ENCODE assay signal across 24 mouse cellular contexts in genomic region chr16:90121799-90122198, GRCm38 (mm10). TPM values are rescaled to one million over a fixed set of nuclear protein-coding genes. Genes with fewer than 3 reads are reported as not detected.
DNase-seq lines count a peak whose midpoint lies in the region; ATAC-seq lines count a peak whose summit lies in the region.
"Had no signal": no experiment of that assay in that cellular context is flagged by ENCODE, and none has a peak within 500 bp of the region (broad histone marks: within the 10 kb centered on the region; RNA-seq: fewer than 3 reads in every experiment).

No protein-coding gene starts in this region.

- H3K4me2 ChIP-seq in heart, embryonic 16.5 days (ENCODE audit: low read depth, low read length): peak overlapping the region; percentile 44
- H3K4me2 ChIP-seq in forebrain, embryonic 13.5 days: no peak overlapping the region
- H3K4me2 ChIP-seq: embryonic facial prominence, embryonic 13.5 days; forebrain, embryonic 15.5 days; limb, embryonic 13.5 days; liver, embryonic 13.5 days; lung, embryonic 14.5 days; midbrain, embryonic 11.5 days had no signal

- H3K27me3 ChIP-seq in heart, embryonic 16.5 days (ENCODE audit: control insufficient read depth, insufficient read depth, low read length): no peaks in the 10 kb centered on the region
- H3K27me3 ChIP-seq in forebrain, embryonic 13.5 days: no peaks in the 10 kb centered on the region
- H3K27me3 ChIP-seq: embryonic facial prominence, embryonic 13.5 days; forebrain, embryonic 15.5 days; limb, embryonic 13.5 days; liver, embryonic 13.5 days; Patski had no signal

- WGBS in heart, embryonic 16.5 days: 59% methylated on average over 13 of the region's 13 CpGs
- WGBS in forebrain, embryonic 13.5 days: 93% methylated on average over 13 of the region's 13 CpGs

- no peaks in the 10 kb centered on the region for H3K36me3 ChIP-seq in heart, embryonic 16.5 days (ENCODE audit: control insufficient read depth, insufficient read depth)
- H3K36me3 ChIP-seq in forebrain, embryonic 13.5 days (ENCODE audit: poor library complexity, severe bottlenecking): 0 out of 2 replicates have a peak, but pooled peaks cover 6% of the 10 kb centered on the region
- H3K36me3 ChIP-seq: forebrain, embryonic 15.5 days had no signal

- no peak for DNase-seq in cerebellum, postnatal 4 days (ENCODE audit: low spot score in 2 of 2)
- DNase-seq in cerebellum, adult 18-20 months: peak; percentile 70 to 78
- peak; percentile 63 to 79 for DNase-seq in cerebellum, postnatal 25 days
- no peak for DNase-seq in spleen, postnatal 10 days (ENCODE audit: low spot score in 2 of 2)
- DNase-seq in right cerebral cortex, postnatal 4 days: no peak
- DNase-seq: adrenal gland, postnatal 25 days; gastrocnemius, postnatal 25 days; kidney, adult 18-20 months; kidney, postnatal 10 days; liver, embryonic 13.5 days; lung, embryonic 14.5 days; lung, postnatal 4 days; right cerebral cortex, postnatal 25 days; thymus, adult 2 months had no signal

- H3K9ac ChIP-seq in heart, embryonic 16.5 days (ENCODE audit: low read length): no peak overlapping the region
- no peak overlapping the region for H3K9ac ChIP-seq in forebrain, embryonic 13.5 days
- H3K9ac ChIP-seq: embryonic facial prominence, embryonic 13.5 days; forebrain, embryonic 15.5 days; limb, embryonic 13.5 days; liver, embryonic 13.5 days; lung, embryonic 14.5 days had no signal

- peak; percentile 46 for ATAC-seq in cerebellum, adult (ENCODE audit: insufficient number of reproducible peaks, low FRiP score, low TSS enrichment)
- peak; percentile 49; the same call in 1 of the 2 replicates for ATAC-seq in heart, embryonic 16.5 days (replicated peaks; ENCODE audit: extremely low read depth, insufficient read depth, low FRiP score)
- ATAC-seq in forebrain, embryonic 13.5 days: no peak
- ATAC-seq: CD4-positive, CD25-positive, alpha-beta regulatory T cell, adult 4 months; forebrain, embryonic 15.5 days; hindbrain, embryonic 16.5 days; Patski had no signal

- H3K4me1 ChIP-seq in heart, embryonic 16.5 days (ENCODE audit: control insufficient read depth, insufficient read depth, low read length): peaks cover 23% of the 10 kb centered on the region
- H3K4me1 ChIP-seq in forebrain, embryonic 13.5 days: 0 out of 2 replicates have a peak, but pooled peaks cover 5% of the 10 kb centered on the region
- H3K4me1 ChIP-seq: forebrain, embryonic 15.5 days had no signal

- peaks cover 3% of the 10 kb centered on the region for H3K9me3 ChIP-seq in heart, embryonic 16.5 days (replicated peaks; ENCODE audit: control insufficient read depth, low read length)
- peaks cover 4% of the 10 kb centered on the region; the same call in 1 of the 2 replicates for H3K9me3 ChIP-seq in forebrain, embryonic 13.5 days (replicated peaks)
- H3K9me3 ChIP-seq: forebrain, embryonic 15.5 days; limb, embryonic 13.5 days had no signal

- peak overlapping the region; percentile 30 for H3K27ac ChIP-seq in heart, embryonic 16.5 days (ENCODE audit: low read length)
- no peak overlapping the region for H3K27ac ChIP-seq in forebrain, embryonic 13.5 days
- H3K27ac ChIP-seq: forebrain, embryonic 15.5 days; limb, embryonic 13.5 days; liver, embryonic 13.5 days had no signal

- no peak overlapping the region for H3K4me3 ChIP-seq in heart, embryonic 16.5 days (ENCODE audit: low read length)
- H3K4me3 ChIP-seq in forebrain, embryonic 13.5 days: no peak overlapping the region
- H3K4me3 ChIP-seq: embryonic facial prominence, embryonic 13.5 days; forebrain, embryonic 15.5 days; limb, embryonic 13.5 days; liver, embryonic 13.5 days had no signal

RNA-seq across cellular contexts. Expression of gene Tiam1, which starts 21.8 kb away (rescaled TPM):
- polyA plus RNA-seq in heart, embryonic 16.5 days (2015; fragmentation: Nextera tagmentation; extraction: Ambion mirVana): 6.9 and 9.4 TPM in 2 replicates
- 25.6 and 29.4 TPM in 2 replicates for polyA plus RNA-seq in forebrain, embryonic 13.5 days (2015; fragmentation: Nextera tagmentation; extraction: Ambion mirVana)

Comparison
In these comparisons a context has a peak if more than half of its experiments do, and no peak if none do; other contexts are left out.
1. DNase-seq: peak in cerebellum, adult 18-20 months (2 of 2) and cerebellum, postnatal 25 days (2 of 2); none in cerebellum, postnatal 4 days (0 of 2), spleen, postnatal 10 days (0 of 2) and right cerebral cortex, postnatal 4 days (single experiment).